Mouse (Mus musculus) left cerebral cortex, postnatal 14 days (tissue): ENCODE results near the gene Ccnt1. TPM values are rescaled to one million over a fixed set of nuclear protein-coding genes. Genes with fewer than 3 reads are reported as not detected.

Experiments
- DNase-seq, 2 experiments: peaks; one replicate each; pipeline ENCODE4 v3.0.0; 2021 to 2022; ENCODE audit warnings: low spot score in 2 of 2, mixed read lengths in 1 of 2
- intact Hi-C: fragments of 180-260 bp; cut with DNase I; formaldehyde crosslinking; loops from one replicate; pipeline ENCODE4 v1.15.1; 2025
- total RNA-seq, 2 experiments: library from RNA; stranded (reverse); gene quantifications; 2 replicates each; pipeline ENCODE4 v1.2.3; 2021

Ccnt1 gene
- total RNA-seq, 2 experiments from 2014 or later = 40.5 to 45.3 TPM

GRCm38 (mm10) chr15:98567278-98568134 is 3.2 kb downstream of the Ccnt1 start:
- DNase-seq = peak; percentile 100
- intact Hi-C loops = loop anchor here (5.0 kb wide), 1 partner anchor 35 kb away; the partner anchor contains the start of gene Kansl2

- intact Hi-C loops = loop anchor here (5.0 kb wide), 1 partner anchor 35 kb away; the partner anchor contains the start of gene Kansl2
- no peak for DNase-seq
Observed at GRCm38 (mm10) chr15:98566973-98567277, 3.8 kb downstream of the Ccnt1 start.

DNA sequence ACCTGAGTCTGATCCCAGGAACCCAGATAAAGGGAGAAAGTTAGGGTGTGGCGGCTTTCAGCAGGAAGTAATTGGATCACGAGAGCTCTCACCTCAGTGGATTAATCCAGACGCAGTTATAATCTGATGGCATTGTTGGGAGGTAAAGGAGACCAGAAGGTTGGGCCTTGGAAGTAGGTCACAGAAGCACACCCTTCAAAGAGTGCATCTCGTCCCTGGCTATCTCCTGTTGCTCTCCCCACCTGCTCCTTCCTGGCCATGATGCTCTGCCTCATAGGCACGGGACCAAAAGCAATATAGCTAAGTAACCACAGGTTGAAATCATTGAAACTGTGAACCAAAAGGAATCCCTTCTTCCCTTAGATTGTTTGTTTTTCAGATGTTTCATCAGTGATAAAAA is 13.5 kb downstream of the Ccnt1 start:
- DNase-seq = no peak
- intact Hi-C loops = no loop called here

- intact Hi-C loops = no loop called here
- DNase-seq = no peak
Observed at GRCm38 (mm10) chr15:98555881-98556280, 14.8 kb downstream of the Ccnt1 start.

DNA sequence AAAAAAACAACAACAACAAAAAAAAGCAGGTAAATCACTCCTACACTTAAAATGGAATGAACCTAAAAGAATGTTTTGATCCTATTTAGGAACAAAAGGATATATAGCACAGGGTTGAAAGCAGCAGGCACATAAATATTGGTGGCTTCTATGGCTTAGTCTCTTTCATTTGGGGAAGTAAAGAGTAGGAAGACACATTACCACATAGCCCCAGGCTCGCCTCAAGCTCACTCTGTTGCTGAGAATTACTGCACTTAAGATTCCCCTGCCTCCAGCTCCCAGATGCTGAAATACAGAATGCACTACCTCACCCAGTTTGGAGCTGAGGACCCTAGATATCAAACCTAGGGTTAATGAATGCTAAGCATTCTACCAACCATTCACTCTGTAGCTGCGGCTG is 18.0 kb downstream of the Ccnt1 start:
- no peak for DNase-seq
- intact Hi-C loops = no loop called here

GRCm38 (mm10) chr15:98546843-98547242 is 23.9 kb downstream of the Ccnt1 start:
- no peak for DNase-seq
- intact Hi-C loops = no loop called here

DNA sequence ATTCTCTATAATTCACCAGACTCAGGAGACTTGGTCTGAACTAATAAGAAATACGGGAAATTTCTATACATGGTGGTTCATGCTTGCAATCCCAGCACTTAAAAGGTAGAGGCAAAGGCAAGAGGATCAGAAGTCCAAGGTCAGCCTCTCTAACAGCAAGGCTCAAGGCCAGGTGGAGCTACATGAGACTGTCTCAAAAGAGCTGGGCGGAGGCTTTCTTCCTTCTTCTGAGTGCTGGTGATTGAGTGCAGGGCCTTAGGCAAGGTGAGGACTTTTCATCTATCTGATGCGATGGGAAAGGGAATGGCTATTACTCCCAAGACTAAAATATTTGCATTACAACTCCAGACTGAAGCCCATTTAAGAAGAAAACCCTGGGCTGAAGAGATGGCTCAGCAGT is 25.6 kb downstream of the Ccnt1 start:
- intact Hi-C loops = no loop called here

GRCm38 (mm10) chr15:98543341-98543740 is 27.4 kb downstream of the Ccnt1 start:
- intact Hi-C loops = no loop called here
- no peak for DNase-seq

More for the DNA sequence above, 25.6 kb downstream of the Ccnt1 start:
- DNase-seq = no peak

DNA sequence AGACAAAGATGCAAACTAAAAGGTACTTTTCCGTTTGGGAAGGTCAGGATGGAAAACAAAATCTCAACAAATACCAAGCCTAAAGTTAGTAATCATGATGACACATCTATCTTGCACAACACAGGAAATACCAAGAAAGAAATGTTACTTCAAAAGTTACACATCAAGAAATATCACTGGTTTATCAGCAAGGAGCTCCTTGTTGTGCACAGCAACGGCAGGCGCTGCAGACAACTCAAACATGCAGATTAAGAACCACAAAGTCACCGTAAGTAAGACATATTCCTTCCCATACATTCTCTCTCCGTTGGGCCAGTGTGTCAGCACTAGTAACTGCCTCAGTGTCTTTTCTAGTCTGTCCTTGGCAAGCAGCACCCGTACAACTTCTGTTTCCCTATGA is 29.7 kb downstream of the Ccnt1 start:
- DNase-seq = no peak
- intact Hi-C loops = no loop called here

DNA sequence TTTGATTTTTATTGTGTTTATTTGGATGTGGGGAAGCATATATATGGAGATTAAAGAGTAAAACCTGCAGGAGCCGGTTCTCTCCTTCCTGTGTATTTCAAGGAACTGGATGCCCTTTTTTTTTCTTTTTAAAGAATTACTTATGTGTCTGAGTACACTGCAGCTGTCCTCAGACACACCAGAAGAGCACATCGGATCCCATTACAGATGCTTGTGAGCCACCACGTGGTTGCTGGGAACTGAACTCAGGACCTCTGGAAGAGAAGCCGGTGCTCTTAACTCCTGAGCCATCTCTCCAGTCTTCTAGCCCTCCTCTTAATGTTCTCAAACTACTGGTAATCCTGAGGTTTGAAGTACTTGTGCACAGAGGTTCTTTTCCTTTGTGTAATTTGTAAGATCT is 32.8 kb downstream of the Ccnt1 start:
- intact Hi-C loops = no loop called here
- DNase-seq = no peak

GRCm38 (mm10) chr15:98536828-98537510 is 33.8 kb downstream of the Ccnt1 start:
- intact Hi-C loops = no loop called here

GRCm38 (mm10) chr15:98535921-98536320 is 34.8 kb downstream of the Ccnt1 start:
- intact Hi-C loops = no loop called here
- no peak for DNase-seq

More at GRCm38 (mm10) chr15:98536828-98537510, 33.8 kb downstream of the Ccnt1 start:
- DNase-seq = no peak

- intact Hi-C loops = loop anchor here (5.0 kb wide), 1 partner anchor 33 kb away; no protein-coding TSS in a partner anchor
- peak; percentile 99 for DNase-seq
Observed at GRCm38 (mm10) chr15:98533881-98534627, 36.7 kb downstream of the Ccnt1 start, which contains the start of gene Kansl2. Gene Kansl2, minus strand, starts transcription at chr15:98534264.

- intact Hi-C loops = loop anchor here (5.0 kb wide), 1 partner anchor 34 kb away; no protein-coding TSS in a partner anchor
- DNase-seq = no peak
Observed at GRCm38 (mm10) chr15:98533035-98533531, 37.6 kb downstream of the Ccnt1 start.

GRCm38 (mm10) chr15:98532281-98532680 is 38.4 kb downstream of the Ccnt1 start:
- DNase-seq = peak in 1 of 2 experiments; percentile 33
- intact Hi-C loops = loop anchor here (5.0 kb wide), 1 partner anchor 35 kb away; no protein-coding TSS in a partner anchor

DNA sequence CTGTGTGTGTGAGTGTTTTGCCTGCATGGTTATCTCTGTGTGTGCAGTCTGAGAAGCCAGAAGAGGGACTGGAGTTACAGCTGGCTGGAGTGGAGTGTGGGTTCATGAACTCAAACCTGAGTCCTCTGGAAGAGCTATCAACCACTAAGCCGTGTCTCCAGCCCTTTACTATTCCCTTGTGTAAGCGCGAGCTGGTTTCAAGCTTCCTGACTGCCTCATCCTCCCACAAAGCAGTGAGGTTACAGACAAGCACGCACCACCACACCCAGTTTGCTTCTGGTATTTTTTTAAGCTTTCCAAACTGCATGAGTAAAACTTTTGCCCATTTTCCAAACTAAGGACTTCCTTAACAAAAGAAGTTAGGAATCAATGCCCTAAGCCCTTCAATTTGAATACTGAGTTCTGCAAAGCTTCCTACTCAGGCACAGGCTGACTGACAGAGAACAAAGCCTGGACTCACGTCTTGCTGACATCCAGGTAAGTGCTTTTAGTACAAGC is 42.6 kb downstream of the Ccnt1 start:
- no peak for DNase-seq
- intact Hi-C loops = no loop called here

DNA sequence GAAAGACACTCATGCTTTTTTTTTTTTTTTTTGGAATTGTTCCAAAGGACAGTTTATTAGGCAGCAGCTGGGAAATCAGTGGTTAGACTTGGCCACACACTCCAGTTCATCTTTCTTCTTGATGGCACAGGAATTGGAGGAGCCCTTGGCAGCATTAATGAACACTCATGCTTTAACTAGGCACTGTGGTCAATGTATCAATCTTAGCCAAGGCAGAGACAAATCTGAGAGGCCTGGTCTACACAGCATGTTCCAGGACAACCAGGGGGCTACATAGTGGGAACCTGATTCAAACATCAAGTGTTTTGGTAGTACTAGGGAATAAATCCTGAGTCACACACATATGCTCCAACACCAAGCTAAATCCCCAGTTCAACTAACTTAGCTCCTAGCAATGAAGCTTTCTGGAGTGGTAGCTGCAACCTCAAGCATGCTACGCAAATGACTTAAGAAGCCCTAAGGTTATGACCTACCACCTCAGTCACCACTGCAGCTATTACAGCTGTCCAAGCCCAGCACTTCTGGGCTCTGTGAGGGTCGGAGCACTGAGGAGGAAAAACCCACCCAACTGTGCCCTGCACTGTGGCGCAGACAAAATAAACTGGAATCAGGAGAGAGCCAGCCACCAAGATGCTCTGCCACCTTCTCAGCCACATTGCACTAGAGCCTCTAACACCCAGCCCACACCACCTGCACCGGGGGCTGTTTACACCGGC is 43.5 kb downstream of the Ccnt1 start:
- intact Hi-C loops = no loop called here
- DNase-seq = no peak

- intact Hi-C loops = no loop called here
- DNase-seq = no peak
Observed at GRCm38 (mm10) chr15:98526057-98526456, 44.7 kb downstream of the Ccnt1 start.

- no peak for DNase-seq
- intact Hi-C loops = no loop called here
Observed at GRCm38 (mm10) chr15:98521245-98521644, 49.5 kb downstream of the Ccnt1 start.
